Mouse (Mus musculus) MEL (cell line): ENCODE measurements at regions not wholly inside any gene's neighbourhood (a gene's known extent, or its start where the extent isn't known, plus 50 kb on each side); places are given as distances from the start of the nearest gene placed in this dataset.

Experiments
- DNase-seq: peaks from one replicate; pipeline ENCODE4 v3.0.0; 2011; ENCODE audit warnings: low read depth, low spot score
- H3K27ac ChIP-seq: 2 replicates; pipeline ENCODE4 v1.5.1; 2012; ENCODE audit warnings: low read depth, mild to moderate bottlenecking, control low read depth, low read length, moderate library complexity; ENCODE audit not compliant: control insufficient read depth
- H3K27me3 ChIP-seq, 2 experiments: fragments of 150-350 bp in 1 of 2; sonication (generic) in 1 of 2; 2 replicates each; pipeline ENCODE4 v1.6.1; 2012; ENCODE audit warnings: low read length in 2 of 2, mild to moderate bottlenecking in 2 of 2, improper control_type of control experiment in 1 of 2, moderate library complexity in 1 of 2; ENCODE audit not compliant: insufficient read depth in 2 of 2, control insufficient read depth in 1 of 2
- H3K36me3 ChIP-seq, 2 experiments: 2 replicates each; pipeline ENCODE4 v1.6.1; 2012 to 2014; ENCODE audit warnings: low read length in 2 of 2, improper control_type of control experiment in 1 of 2, inconsistent platforms in 1 of 2, mild to moderate bottlenecking in 1 of 2; ENCODE audit not compliant: insufficient read depth in 2 of 2, control insufficient read depth in 1 of 2
- H3K4me1 ChIP-seq, 2 experiments: fragments of 150-350 bp in 1 of 2; sonication (generic) in 1 of 2; 2 replicates each; pipeline ENCODE4 v1.6.1; 2012; ENCODE audit warnings: low read length in 2 of 2, improper control_type of control experiment in 1 of 2, mild to moderate bottlenecking in 1 of 2; ENCODE audit not compliant: insufficient read depth in 2 of 2, control insufficient read depth in 1 of 2
- H3K4me3 ChIP-seq, 2 experiments: fragments of 150-350 bp in 1 of 2; sonication (generic) in 1 of 2; 2 replicates each; pipeline ENCODE4 v1.5.1; 2012; ENCODE audit warnings: low read depth in 2 of 2, low read length in 2 of 2, mild to moderate bottlenecking in 2 of 2, moderate library complexity in 2 of 2, control low read depth in 1 of 2, improper control_type of control experiment in 1 of 2; ENCODE audit not compliant: control insufficient read depth in 1 of 2, insufficient read depth in 1 of 2
- H3K79me2 ChIP-seq: 2 replicates; pipeline ENCODE4 v1.6.1; 2012; ENCODE audit warnings: mild to moderate bottlenecking, low read length, moderate library complexity; ENCODE audit not compliant: control insufficient read depth, poor library complexity, insufficient read depth
- H3K9ac ChIP-seq: 2 replicates; pipeline ENCODE4 v1.6.1; 2012; ENCODE audit warnings: low read depth, mild to moderate bottlenecking, control low read depth, low read length, moderate library complexity; ENCODE audit not compliant: control insufficient read depth, poor library complexity, severe bottlenecking
- H3K9me3 ChIP-seq: fragments of 150-350 bp; sonication (generic); replicated peaks from 2 replicates; pipeline ENCODE4 v1.6.1; 2012; ENCODE audit warnings: mild to moderate bottlenecking, low read length, improper control_type of control experiment, moderate library complexity; ENCODE audit not compliant: insufficient read depth
- BHLHE40 ChIP-seq: IDR thresholded peaks from 2 replicates; pipeline ENCODE4 v1.6.1; 2012; ENCODE audit warnings: low read depth, mild to moderate bottlenecking, inconsistent platforms, low read length, improper control_type of control experiment, borderline replicate concordance
- ELF1 ChIP-seq: IDR thresholded peaks from 2 replicates; pipeline ENCODE4 v1.6.1; 2014; ENCODE audit warnings: low read depth, mild to moderate bottlenecking, inconsistent platforms, low read length, improper control_type of control experiment, moderate library complexity
- EP300 ChIP-seq, 2 experiments: IDR thresholded peaks; 2 replicates each; pipeline ENCODE4 v1.6.1; 2011; ENCODE audit warnings: improper control_type of control experiment in 2 of 2, low read length in 2 of 2, low read depth in 1 of 2, mild to moderate bottlenecking in 1 of 2
- JUND ChIP-seq: IDR thresholded peaks from 2 replicates; pipeline ENCODE4 v1.6.1; 2011; ENCODE audit warnings: low read depth, mild to moderate bottlenecking, improper control_type of control experiment, low read length
- MAFK ChIP-seq: IDR thresholded peaks from 2 replicates; pipeline ENCODE4 v1.6.1; 2011; ENCODE audit warnings: low read depth, mild to moderate bottlenecking, low read length, improper control_type of control experiment, borderline replicate concordance
- MXI1 ChIP-seq: IDR thresholded peaks from 2 replicates; pipeline ENCODE4 v1.6.1; 2011; ENCODE audit warnings: mild to moderate bottlenecking, low read depth, low read length, improper control_type of control experiment
- NELFE ChIP-seq: IDR thresholded peaks from 2 replicates; pipeline ENCODE4 v1.6.1; 2011; ENCODE audit warnings: low read depth, low read length, improper control_type of control experiment
- NRF1 ChIP-seq: IDR thresholded peaks from 2 replicates; pipeline ENCODE4 v1.6.1; 2014; ENCODE audit warnings: low read depth, mild to moderate bottlenecking, inconsistent platforms, low read length, improper control_type of control experiment, moderate library complexity; ENCODE audit not compliant: poor library complexity, insufficient read depth, severe bottlenecking
- POLR2A ChIP-seq, 2 experiments: IDR thresholded peaks; 2 replicates each; pipeline ENCODE4 v1.6.1; 2011 to 2012; ENCODE audit warnings: low read length in 2 of 2, mild to moderate bottlenecking in 2 of 2, control low read depth in 1 of 2, improper control_type of control experiment in 1 of 2, low read depth in 1 of 2, moderate library complexity in 1 of 2; ENCODE audit not compliant: control insufficient read depth in 1 of 2, insufficient read depth in 1 of 2, poor library complexity in 1 of 2
- TAL1 ChIP-seq: IDR thresholded peaks from 2 replicates; pipeline ENCODE4 v1.6.1; 2012; ENCODE audit warnings: mild to moderate bottlenecking, inconsistent platforms, low read length, moderate library complexity, mixed read lengths
- TBP ChIP-seq: IDR thresholded peaks from 2 replicates; pipeline ENCODE4 v1.8.0; 2011; ENCODE audit warnings: low read depth, low read length, improper control_type of control experiment
- TCF12 ChIP-seq: IDR thresholded peaks from 2 replicates; pipeline ENCODE4 v1.6.1; 2014; ENCODE audit warnings: low read depth, mild to moderate bottlenecking, inconsistent platforms, low read length, improper control_type of control experiment, moderate library complexity
- UBTF ChIP-seq: IDR thresholded peaks from 2 replicates; pipeline ENCODE4 v1.6.1; 2012; ENCODE audit warnings: low read depth, mild to moderate bottlenecking, inconsistent platforms, low read length, improper control_type of control experiment, moderate library complexity, borderline replicate concordance; ENCODE audit not compliant: insufficient read depth
- USF2 ChIP-seq, 2 experiments: IDR thresholded peaks; 2 replicates each; pipeline ENCODE4 v1.6.1; 2011 to 2012; ENCODE audit warnings: improper control_type of control experiment in 2 of 2, low read length in 2 of 2, borderline replicate concordance in 1 of 2, inconsistent platforms in 1 of 2, low read depth in 1 of 2, mild to moderate bottlenecking in 1 of 2; ENCODE audit not compliant: insufficient read depth in 1 of 2
- ZKSCAN1 ChIP-seq: IDR thresholded peaks from 2 replicates; pipeline ENCODE4 v1.6.1; 2012; ENCODE audit warnings: low read depth, mild to moderate bottlenecking, inconsistent platforms, low read length, improper control_type of control experiment, moderate library complexity
- ZMIZ1 ChIP-seq: IDR thresholded peaks from 2 replicates; pipeline ENCODE4 v1.6.1; 2012; ENCODE audit warnings: low read depth, mild to moderate bottlenecking, inconsistent platforms, low read length, improper control_type of control experiment, moderate library complexity

DNA sequence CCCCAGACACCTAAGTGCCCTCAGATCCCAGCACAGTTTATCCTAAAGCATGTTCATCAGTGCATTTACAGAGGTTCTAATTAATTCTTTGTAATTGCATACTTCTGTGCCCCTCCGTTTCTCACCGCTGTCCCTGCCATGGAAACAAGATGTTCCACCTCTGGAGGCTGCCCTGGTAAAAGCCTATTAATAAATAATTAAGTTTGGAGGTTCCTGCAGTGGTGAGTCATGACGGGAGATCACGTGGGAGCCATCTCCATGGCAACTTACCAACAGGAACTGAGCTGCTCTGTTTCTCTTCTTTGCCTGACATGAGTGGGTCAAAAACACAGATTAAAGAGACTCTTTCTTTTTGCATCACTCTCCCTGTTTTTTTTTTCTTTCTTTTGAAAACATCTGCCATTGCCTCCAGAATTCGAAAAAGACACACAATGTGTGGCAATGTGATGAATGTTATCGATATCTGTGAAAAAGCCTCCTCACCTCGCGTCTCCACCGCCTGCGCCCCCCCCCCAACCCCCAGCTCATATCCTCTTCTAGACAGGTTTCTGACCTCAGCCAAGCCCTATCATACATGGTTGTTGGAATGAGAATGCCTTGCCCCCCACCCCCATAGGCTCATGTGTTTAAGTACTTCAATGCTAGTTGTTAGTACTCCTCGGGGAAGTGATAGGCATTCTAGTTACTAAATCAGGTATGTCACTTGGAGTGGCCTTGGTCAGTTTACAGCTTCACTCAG is 965.9 kb downstream of the Ntrk3 start:
- Histone ChIP-seq H3K9ac (no peak overlapping the region), H3K27me3 (no peaks in the 10 kb centered on the region), H3K4me3 (no peak overlapping the region), H3K9me3 (no peaks in the 10 kb centered on the region), H3K4me1 (no peaks in the 10 kb centered on the region), H3K36me3 (no peaks in the 10 kb centered on the region), H3K79me2 (no peaks in the 10 kb centered on the region), H3K27ac (no peak overlapping the region)
- TF ChIP-seq ELF1 (no peak), TBP (no peak), MAFK (no peak), MXI1 (no peak), USF2 (IDR thresholded peaks at IDR 0.05; ENCODE audit: borderline replicate concordance in 1 of 2, insufficient read depth in 1 of 2, low read depth in 1 of 2, low read length in 2 of 2) (no peak), UBTF (no peak), JUND (no peak), BHLHE40 (no peak), ZMIZ1 (no peak), TCF12 (no peak), NRF1 (no peak), NELFE (no peak), ZKSCAN1 (no peak), EP300 (IDR thresholded peaks at IDR 0.05; ENCODE audit: low read depth in 1 of 2, low read length in 2 of 2) (no peak), TAL1 (no peak)
- no peak for DNase-seq

DNA sequence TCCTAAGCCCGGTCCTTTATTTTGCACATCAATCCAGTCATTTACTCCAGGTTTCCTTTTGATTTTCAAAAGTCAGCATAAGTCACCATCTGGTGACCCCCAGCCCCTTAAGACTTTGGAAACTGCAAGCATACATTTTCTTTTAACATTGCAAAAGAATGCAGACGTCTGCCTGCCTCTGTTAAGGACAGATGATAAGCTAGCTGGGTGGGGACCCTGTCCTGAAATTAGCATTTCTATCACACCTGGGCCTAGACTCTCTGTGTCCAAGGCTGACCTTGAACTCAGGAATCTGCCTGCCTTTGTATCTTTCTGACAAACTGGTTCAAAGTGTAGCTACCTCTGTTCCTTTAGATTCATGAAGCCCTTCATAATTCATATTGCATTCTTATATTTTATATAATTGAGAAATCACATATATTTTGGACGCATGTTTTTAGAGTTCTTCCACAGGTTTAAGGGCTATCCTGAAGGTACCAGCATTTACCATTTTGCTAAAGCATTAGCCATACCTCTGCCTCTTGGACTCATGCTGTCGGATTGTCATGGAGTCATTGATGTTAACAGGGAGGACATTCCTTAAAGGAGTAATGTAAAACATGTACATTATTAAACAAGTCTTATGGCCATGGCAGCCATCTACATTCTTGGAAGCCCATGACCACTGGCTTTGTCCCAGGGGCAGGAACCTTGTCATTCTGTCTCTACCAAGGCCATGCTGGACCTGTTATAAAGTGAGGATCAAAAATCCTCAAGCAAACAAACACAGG is 998.6 kb downstream of the Ntrk3 start:
- H3K36me3 ChIP-seq = no peaks in the 10 kb centered on the region
- H3K4me1 ChIP-seq = no peaks in the 10 kb centered on the region
- TF ChIP-seq USF2 (IDR thresholded peaks at IDR 0.05; ENCODE audit: borderline replicate concordance in 1 of 2, insufficient read depth in 1 of 2, low read depth in 1 of 2, low read length in 2 of 2) = no peak
- no peak for TF ChIP-seq ELF1
- no peak for TF ChIP-seq POLR2A (IDR thresholded peaks at IDR 0.05; ENCODE audit: control insufficient read depth in 1 of 2, insufficient read depth in 1 of 2, low read depth in 1 of 2, low read length in 2 of 2, poor library complexity in 1 of 2)
- no peaks in the 10 kb centered on the region for H3K27me3 ChIP-seq
- no peaks in the 10 kb centered on the region for H3K9me3 ChIP-seq
- H3K4me3 ChIP-seq = no peak overlapping the region
- DNase-seq = no peak
- no peak overlapping the region for H3K27ac ChIP-seq
- no peaks in the 10 kb centered on the region for H3K79me2 ChIP-seq
- H3K9ac ChIP-seq = no peak overlapping the region
